Comparison of ENCODE assay signal across 9 mouse cellular contexts in genomic region chr2:127890526-127890925, GRCm38 (mm10). TPM values are rescaled to one million over a fixed set of nuclear protein-coding genes. Genes with fewer than 3 reads are reported as not detected.
A peak's percentile ranks its signal among the peaks of the same experiment; 100 is the strongest.
DNase-seq lines count a peak whose midpoint lies in the region; ATAC-seq and TF ChIP-seq lines count a peak whose summit lies in the region.
"Had no signal": no experiment of that assay in that cellular context is flagged by ENCODE, and none has a peak within 500 bp of the region (broad histone marks: within the 10 kb centered on the region; RNA-seq: fewer than 3 reads in every experiment).

No protein-coding gene starts in this region.

- no peak overlapping the region for H3K9ac ChIP-seq in forebrain, postnatal 0 days
- no peak overlapping the region for H3K9ac ChIP-seq in midbrain, embryonic 15.5 days
- H3K9ac ChIP-seq: neural tube, embryonic 12.5 days had no signal

- DNase-seq in ovary, postnatal 36 days (ENCODE audit: low spot score): peak; percentile 20
- no peak for DNase-seq in ovary, postnatal 14 days (ENCODE audit: low spot score)
- no peak for DNase-seq in embryonic facial prominence, embryonic 10.5 days (ENCODE audit: low spot score)
- peak; percentile 29 to 39 for DNase-seq in kidney, postnatal 36 days
- DNase-seq in thymus, postnatal 36 days: peak; percentile 13 to 32
- DNase-seq in forebrain, postnatal 0 days: no peak
- DNase-seq in frontal cortex, postnatal 10 days (ENCODE audit: low spot score in 2 of 2): no peak

- H3K4me1 ChIP-seq in embryonic facial prominence, embryonic 10.5 days: peaks cover 16% of the 10 kb centered on the region; the same call in 1 of the 2 replicates
- H3K4me1 ChIP-seq in forebrain, postnatal 0 days (ENCODE audit: insufficient read depth): no peaks in the 10 kb centered on the region
- no peaks in the 10 kb centered on the region for H3K4me1 ChIP-seq in midbrain, embryonic 15.5 days
- H3K4me1 ChIP-seq: neural tube, embryonic 12.5 days had no signal

- no peak overlapping the region for H3K4me2 ChIP-seq in forebrain, postnatal 0 days (ENCODE audit: low read depth)
- H3K4me2 ChIP-seq in midbrain, embryonic 15.5 days: no peak overlapping the region
- H3K4me2 ChIP-seq: neural tube, embryonic 12.5 days had no signal

- no peaks in the 10 kb centered on the region for H3K36me3 ChIP-seq in embryonic facial prominence, embryonic 10.5 days (replicated peaks)
- H3K36me3 ChIP-seq in forebrain, postnatal 0 days (ENCODE audit: insufficient read depth): no peaks in the 10 kb centered on the region
- no peaks in the 10 kb centered on the region for H3K36me3 ChIP-seq in midbrain, embryonic 15.5 days (replicated peaks)
- H3K36me3 ChIP-seq: neural tube, embryonic 12.5 days had no signal

- no peak for ATAC-seq in forebrain, postnatal 0 days
- no peak for ATAC-seq in midbrain, embryonic 15.5 days (replicated peaks)

- H3K27me3 ChIP-seq in embryonic facial prominence, embryonic 10.5 days (replicated peaks; ENCODE audit: low read depth, poor library complexity, severe bottlenecking): peaks cover 17% of the 10 kb centered on the region
- no peaks in the 10 kb centered on the region for H3K27me3 ChIP-seq in forebrain, postnatal 0 days (ENCODE audit: insufficient read depth, low read length)
- 0 out of 2 replicates have a peak, but pooled peaks cover 4% of the 10 kb centered on the region for H3K27me3 ChIP-seq in midbrain, embryonic 15.5 days (replicated peaks)

- WGBS in embryonic facial prominence, embryonic 10.5 days: 88% methylated on average over 8 of the region's 8 CpGs
- WGBS in forebrain, postnatal 0 days: 70% methylated on average over 8 of the region's 8 CpGs
- WGBS in midbrain, embryonic 15.5 days: 87% methylated on average over 8 of the region's 8 CpGs

- no peak for TF ChIP-seq CTCF in forebrain, postnatal 0 days (IDR thresholded peaks at IDR 0.05; ENCODE audit: low read depth)

- H3K9me3 ChIP-seq in embryonic facial prominence, embryonic 10.5 days: no peaks in the 10 kb centered on the region
- H3K9me3 ChIP-seq in forebrain, postnatal 0 days (ENCODE audit: low read length): no peaks in the 10 kb centered on the region
- H3K9me3 ChIP-seq in midbrain, embryonic 15.5 days: no peaks in the 10 kb centered on the region
- H3K9me3 ChIP-seq: neural tube, embryonic 12.5 days had no signal

- H3K4me3 ChIP-seq in embryonic facial prominence, embryonic 10.5 days: no peak overlapping the region
- no peak overlapping the region for H3K4me3 ChIP-seq in forebrain, postnatal 0 days (ENCODE audit: low read depth, low read length)
- H3K4me3 ChIP-seq in midbrain, embryonic 15.5 days: no peak overlapping the region
- H3K4me3 ChIP-seq: neural tube, embryonic 12.5 days had no signal

- H3K27ac ChIP-seq in embryonic facial prominence, embryonic 10.5 days (replicated peaks): 0 out of 2 replicates have a peak overlapping the region, but pooled peaks have one; percentile 19
- H3K27ac ChIP-seq in forebrain, postnatal 0 days (ENCODE audit: low read depth, low read length): no peak overlapping the region
- H3K27ac ChIP-seq in midbrain, embryonic 15.5 days: no peak overlapping the region
- H3K27ac ChIP-seq: neural tube, embryonic 12.5 days had no signal

RNA-seq across cellular contexts. Expression of gene Acoxl, which starts 51.9 kb away (rescaled TPM):
- 0.45 and 0.61 TPM in 2 replicates for polyA plus RNA-seq in embryonic facial prominence, embryonic 10.5 days (2016; fragmentation: Nextera tagmentation; extraction: Ambion mirVana)
- total RNA-seq in forebrain, postnatal 0 days (2014; rRNA removed): not detected in 2 replicates
- polyA plus RNA-seq in forebrain, postnatal 0 days (2015; fragmentation: Nextera tagmentation; extraction: Ambion mirVana): 0.10 and 0.14 TPM in 2 replicates
- 0.13 and 0.33 TPM in 2 replicates for polyA plus RNA-seq in midbrain, embryonic 15.5 days (2015; fragmentation: Nextera tagmentation; extraction: Ambion mirVana)
- polyA plus RNA-seq: neural tube, embryonic 12.5 days had no signal

RNA-seq across cellular contexts. Expression of gene Bub1, which starts 58.9 kb away (rescaled TPM):
- polyA plus RNA-seq in embryonic facial prominence, embryonic 10.5 days (2016; fragmentation: Nextera tagmentation; extraction: Ambion mirVana): 107 and 118 TPM in 2 replicates
- total RNA-seq in forebrain, postnatal 0 days (2014; rRNA removed): 3.9 and 5.2 TPM in 2 replicates
- polyA plus RNA-seq in forebrain, postnatal 0 days (2015; fragmentation: Nextera tagmentation; extraction: Ambion mirVana): 3.3 and 3.7 TPM in 2 replicates
- polyA plus RNA-seq in midbrain, embryonic 15.5 days (2015; fragmentation: Nextera tagmentation; extraction: Ambion mirVana): 7.0 and 7.2 TPM in 2 replicates

Comparison
In these comparisons a context has a peak if more than half of its experiments do, and no peak if none do; other contexts are left out.
1. DNase-seq: peak in ovary, postnatal 36 days (single experiment), kidney, postnatal 36 days (2 of 2) and thymus, postnatal 36 days (2 of 2); none in ovary, postnatal 14 days (single experiment), embryonic facial prominence, embryonic 10.5 days (single experiment), forebrain, postnatal 0 days (single experiment) and frontal cortex, postnatal 10 days (0 of 2).
2. RNA of gene Bub1, which starts 58.9 kb away (polyA plus RNA-seq): 107 to 118 TPM in embryonic facial prominence, embryonic 10.5 days; 7.0 to 7.2 TPM in midbrain, embryonic 15.5 days and 3.3 to 3.7 TPM in forebrain, postnatal 0 days; every median in the first group is over 10 times any median in the second.